Mouse (Mus musculus): ENCODE results near the gene 1500009C09Rik. TPM values are rescaled to one million over a fixed set of nuclear protein-coding genes. Genes with fewer than 3 reads are reported as not detected.

The 1500009C09Rik gene
- total and polyA plus RNA-seq, 3 experiments = 0.08 TPM; not detected in 2

DNA sequence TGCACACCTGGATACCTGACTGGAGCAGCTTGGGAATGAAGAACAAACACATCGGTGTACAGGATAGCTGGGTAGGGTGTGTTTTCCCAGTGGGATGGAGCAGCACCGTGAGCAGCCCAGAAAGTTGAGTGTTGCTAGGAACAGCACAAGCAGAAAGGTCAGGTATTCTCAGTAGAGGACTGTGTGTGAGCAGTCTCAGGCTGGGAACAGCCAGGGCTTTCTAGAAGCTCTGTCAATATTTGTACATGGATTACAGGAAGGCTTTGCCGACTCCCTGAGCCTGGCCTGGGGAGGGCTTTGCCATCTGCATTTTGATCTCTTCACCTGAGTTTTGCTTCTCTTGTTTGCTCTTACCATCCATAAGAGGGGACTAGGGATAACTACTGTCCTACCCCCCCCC is 54.9 kb downstream of the 1500009C09Rik start:
- Histone ChIP-seq H3K9ac (ENCODE audit: low read depth, low read length) (no peak overlapping the region), H3K27me3 (ENCODE audit: control insufficient read depth, insufficient read depth, low read length) (peaks cover under 1% of the 10 kb centered on the region; the same call in 1 of the 2 replicates), H3K79me2 (replicated peaks; ENCODE audit: control insufficient read depth, insufficient read depth, low read length) (no peaks in the 10 kb centered on the region), H3K4me3 (no peak overlapping the region), H3K27ac (no peak overlapping the region), H3K36me3 (ENCODE audit: control insufficient read depth, insufficient read depth, low read length) (no peaks in the 10 kb centered on the region), H3K4me1 (ENCODE audit: control insufficient read depth, insufficient read depth, low read length) (no peaks in the 10 kb centered on the region)
- 67% methylated on average over 3 of the region's 3 CpGs for WGBS
- DNase-seq = no peak
- TF ChIP-seq CTCF (IDR thresholded peaks at IDR 0.05) = no peak
- TF ChIP-seq EP300 (IDR thresholded peaks at IDR 0.05; ENCODE audit: insufficient read depth, low read depth, low read length) = no peak
- TF ChIP-seq POLR2A (IDR thresholded peaks at IDR 0.05; ENCODE audit: insufficient read depth, low read depth, low read length) = no peak
- intact Hi-C loops (cut with DNase I) = no loop called here

DNA sequence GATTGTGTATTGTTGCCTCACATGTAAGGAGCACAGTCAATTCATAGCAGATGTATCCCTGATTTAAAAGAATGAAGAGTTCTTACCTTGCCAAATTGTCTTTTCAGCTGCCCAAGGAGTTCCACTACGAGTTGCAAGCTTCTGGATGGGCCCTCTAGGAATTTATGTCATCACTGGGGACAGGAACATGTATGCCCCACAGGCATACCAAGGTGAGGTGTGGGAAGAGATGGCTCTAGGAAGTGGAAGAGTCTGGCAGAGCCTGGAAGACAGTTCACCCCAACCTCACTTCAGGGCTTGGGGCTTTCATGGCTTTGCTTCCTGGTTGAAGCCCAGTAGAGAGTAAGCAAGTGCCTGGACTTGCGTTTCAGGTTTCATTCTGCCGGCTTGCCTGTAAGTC is 56.2 kb downstream of the 1500009C09Rik start:
- H3K79me2 ChIP-seq (replicated peaks; ENCODE audit: control insufficient read depth, insufficient read depth, low read length) = no peaks in the 10 kb centered on the region
- no peak overlapping the region for H3K4me3 ChIP-seq
- no peak overlapping the region for H3K27ac ChIP-seq
- intact Hi-C loops (cut with DNase I) = no loop called here
- H3K4me1 ChIP-seq (ENCODE audit: control insufficient read depth, insufficient read depth, low read length) = no peaks in the 10 kb centered on the region
- H3K9ac ChIP-seq (ENCODE audit: low read depth, low read length) = no peak overlapping the region
- TF ChIP-seq CTCF (IDR thresholded peaks at IDR 0.05) (no peak), EP300 (IDR thresholded peaks at IDR 0.05; ENCODE audit: insufficient read depth, low read depth, low read length) (no peak), POLR2A (IDR thresholded peaks at IDR 0.05; ENCODE audit: insufficient read depth, low read depth, low read length) (no peak)
- WGBS = 77% methylated on average over 3 of the region's 3 CpGs
- H3K36me3 ChIP-seq (ENCODE audit: control insufficient read depth, insufficient read depth, low read length) = no peaks in the 10 kb centered on the region
- H3K27me3 ChIP-seq (ENCODE audit: control insufficient read depth, insufficient read depth, low read length) = peaks cover 1% of the 10 kb centered on the region; the same call in 1 of the 2 replicates
- DNase-seq = no peak

Other genes with a start within 250 kb of the 1500009C09Rik start
- 10 to 100 TPM; 21.4 to 27.7 TPM for gene Desi1, start 218.5 kb upstream of the 1500009C09Rik start, total RNA-seq (2021)
- gene Desi1, start 218.5 kb upstream of the 1500009C09Rik start, polyA plus RNA-seq (2012; rRNA removed) = 20.1 and 23.1 TPM in 2 replicates
- 10 to 100 TPM; 49.5 to 52.7 TPM for gene Snu13, start 204.8 kb upstream of the 1500009C09Rik start, total RNA-seq (2021)
- 49.5 and 66.6 TPM in 2 replicates for gene Snu13, start 204.8 kb upstream of the 1500009C09Rik start, polyA plus RNA-seq (2012; rRNA removed)
- not detected for gene 4930407I10Rik, start 193.2 kb upstream of the 1500009C09Rik start, total RNA-seq (2021)
- not detected in 2 replicates for gene 4930407I10Rik, start 193.2 kb upstream of the 1500009C09Rik start, polyA plus RNA-seq (2012; rRNA removed)
- not detected for gene Mei1, start 182.4 kb upstream of the 1500009C09Rik start, total RNA-seq (2021)
- gene Mei1, start 182.4 kb upstream of the 1500009C09Rik start, polyA plus RNA-seq (2012; rRNA removed) = not detected in 2 replicates
- 1 to 10 TPM; 3.9 to 4.0 TPM for gene Ccdc134, start 124.5 kb upstream of the 1500009C09Rik start, total RNA-seq (2021)
- 4.8 and 6.6 TPM in 2 replicates for gene Ccdc134, start 124.5 kb upstream of the 1500009C09Rik start, polyA plus RNA-seq (2012; rRNA removed)
- gene Srebf2, start 105.2 kb upstream of the 1500009C09Rik start, total RNA-seq (2021) = 10 to 100 TPM; 22.4 to 24.2 TPM
- gene Srebf2, start 105.2 kb upstream of the 1500009C09Rik start, polyA plus RNA-seq (2012; rRNA removed) = 33.3 and 45.3 TPM in 2 replicates
- gene Shisa8, start 39.6 kb upstream of the 1500009C09Rik start, total RNA-seq (2021) = under 1 TPM; 0.13 to 0.23 TPM
- 0.15 and 0.21 TPM in 2 replicates for gene Shisa8, start 39.6 kb upstream of the 1500009C09Rik start, polyA plus RNA-seq (2012; rRNA removed)
- under 1 TPM; 0.16 to 0.18 TPM for gene Tnfrsf13c, start 28.0 kb upstream of the 1500009C09Rik start, total RNA-seq (2021)
- gene Tnfrsf13c, start 28.0 kb upstream of the 1500009C09Rik start, polyA plus RNA-seq (2012; rRNA removed) = 0.44 and 0.86 TPM in 2 replicates
- under 1 TPM; 0.39 to 0.42 TPM for gene Cenpm, start 7.6 kb upstream of the 1500009C09Rik start, total RNA-seq (2021)
- 0.76 and 1.7 TPM in 2 replicates for gene Cenpm, start 7.6 kb upstream of the 1500009C09Rik start, polyA plus RNA-seq (2012; rRNA removed)
- gene Sept3, start 22.5 kb downstream of the 1500009C09Rik start, total RNA-seq (2021) = under 1 TPM; 0.39 to 0.44 TPM
- 0.43 and 0.85 TPM in 2 replicates for gene Sept3, start 22.5 kb downstream of the 1500009C09Rik start, polyA plus RNA-seq (2012; rRNA removed)
- gene Wbp2nl, start 46.6 kb downstream of the 1500009C09Rik start, total RNA-seq (2021) = not detected
- not detected in 2 replicates for gene Wbp2nl, start 46.6 kb downstream of the 1500009C09Rik start, polyA plus RNA-seq (2012; rRNA removed)
- 10 to 100 TPM; 22.6 to 27.0 TPM for gene Naga, start 86.5 kb downstream of the 1500009C09Rik start, total RNA-seq (2021)
- gene Naga, start 86.5 kb downstream of the 1500009C09Rik start, polyA plus RNA-seq (2012; rRNA removed) = 48.3 and 54.3 TPM in 2 replicates
- gene Pheta2, start 86.5 kb downstream of the 1500009C09Rik start, total RNA-seq (2021) = 1 to 10 TPM in 1 of 2 experiments, under 1 TPM in 1; 0.70 to 1.2 TPM
- 0.76 and 1.3 TPM in 2 replicates for gene Pheta2, start 86.5 kb downstream of the 1500009C09Rik start, polyA plus RNA-seq (2012; rRNA removed)
- 100 to 1,000 TPM; 183 to 202 TPM for gene Smdt1, start 86.6 kb downstream of the 1500009C09Rik start, total RNA-seq (2021)
- 231 and 248 TPM in 2 replicates for gene Smdt1, start 86.6 kb downstream of the 1500009C09Rik start, polyA plus RNA-seq (2012; rRNA removed)
- 100 to 1,000 TPM; 659 to 775 TPM for gene Ndufa6, start 101.9 kb downstream of the 1500009C09Rik start, total RNA-seq (2021)
- gene Ndufa6, start 101.9 kb downstream of the 1500009C09Rik start, polyA plus RNA-seq (2012; rRNA removed) = 609 and 726 TPM in 2 replicates
- gene Cyp2d22, start 127.9 kb downstream of the 1500009C09Rik start, total RNA-seq (2021) = 10 to 100 TPM; 25.5 to 27.0 TPM
- 44.0 and 48.4 TPM in 2 replicates for gene Cyp2d22, start 127.9 kb downstream of the 1500009C09Rik start, polyA plus RNA-seq (2012; rRNA removed)
- under 1 TPM in 1 of 2 experiments, not detected in 1; 0.18 TPM for gene Cyp2d11, start 141.6 kb downstream of the 1500009C09Rik start, total RNA-seq (2021)
- not detected in 2 replicates for gene Cyp2d11, start 141.6 kb downstream of the 1500009C09Rik start, polyA plus RNA-seq (2012; rRNA removed)
- gene Cyp2d10, start 154.8 kb downstream of the 1500009C09Rik start, total RNA-seq (2021) = under 1 TPM; 0.26 to 0.34 TPM
- gene Cyp2d10, start 154.8 kb downstream of the 1500009C09Rik start, polyA plus RNA-seq (2012; rRNA removed) = 0.08 and 0.38 TPM in 2 replicates
- gene Cyp2d9, start 181.0 kb downstream of the 1500009C09Rik start, total RNA-seq (2021) = not detected
- gene Cyp2d9, start 181.0 kb downstream of the 1500009C09Rik start, polyA plus RNA-seq (2012; rRNA removed) = 0.16 TPM in 1 of 2 replicates, not detected in the other